ENCODE assay signal across 10 mouse cellular contexts in the genomic region with DNA sequence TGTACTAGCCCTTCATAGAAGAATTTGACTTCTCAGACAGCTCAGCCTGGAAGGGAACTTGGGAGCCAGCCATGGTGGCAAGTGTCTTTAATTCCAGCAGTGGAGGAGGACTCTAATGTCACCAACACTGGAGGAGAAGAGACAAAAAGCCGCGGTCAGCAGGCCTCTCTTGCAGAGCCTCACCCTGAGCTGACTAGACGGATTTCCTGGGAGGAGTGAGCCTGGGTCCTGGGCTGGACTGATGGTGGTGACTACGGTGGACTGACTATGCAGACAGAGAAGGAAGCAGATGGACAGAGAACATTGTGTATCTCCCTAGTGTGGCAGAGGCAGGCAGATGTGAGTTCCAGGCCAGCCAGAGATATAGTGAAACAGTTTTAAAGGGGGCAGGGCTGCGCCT. TPM values are rescaled to one million over a fixed set of nuclear protein-coding genes. Genes with fewer than 3 reads are reported as not detected.
DNase-seq lines count a peak whose midpoint lies in the region; ATAC-seq lines count a peak whose summit lies in the region.
"Had no signal": no experiment of that assay in that cellular context is flagged by ENCODE, and none has a peak within 500 bp of the region (broad histone marks: within the 10 kb centered on the region; RNA-seq: fewer than 3 reads in every experiment).

No protein-coding gene starts in this region.

- no peaks in the 10 kb centered on the region for H3K9me3 ChIP-seq in hindbrain, embryonic 14.5 days (ENCODE audit: control insufficient read depth, low read length)

- H3K4me2 ChIP-seq in hindbrain, embryonic 14.5 days (replicated peaks), result no peak overlapping the region

- H3K36me3 ChIP-seq in macrophage (ENCODE audit: inconsistent target), result peaks cover 10% of the 10 kb centered on the region; the same call in 1 of the 2 replicates
- peaks cover 12% of the 10 kb centered on the region for H3K36me3 ChIP-seq in hindbrain, embryonic 14.5 days (replicated peaks; ENCODE audit: control insufficient read depth, insufficient read depth)

- DNase-seq in adrenal gland, postnatal 14 days, result peak; percentile 33
- DNase-seq in adrenal gland, adult 8-10 months, result no peak
- peak; percentile 88 for DNase-seq in layer of hippocampus, adult 9-11 months
- no peak for DNase-seq in layer of hippocampus, postnatal 36 days
- peak; percentile 59 for DNase-seq in heart, postnatal 25 days (ENCODE audit: low spot score)
- no peak for DNase-seq in frontal cortex, adult 2 months (ENCODE audit: extremely low spot score in 1 of 2, low spot score in 1 of 2)
- no peak for DNase-seq in hindbrain, embryonic 14.5 days (ENCODE audit: low spot score)
- DNase-seq: cerebellum, adult 9-11 months had no signal

- 10% methylated on average over 4 of the region's 5 CpGs for WGBS in macrophage (ENCODE audit: missing documents)
- WGBS in hindbrain, embryonic 14.5 days, result 86% methylated on average over 5 of the region's 5 CpGs

- H3K27me3 ChIP-seq in hindbrain, embryonic 14.5 days (ENCODE audit: control insufficient read depth, insufficient read depth, low read length), result no peaks in the 10 kb centered on the region

- H3K4me3 ChIP-seq in macrophage (ENCODE audit: inconsistent target), result no peak overlapping the region
- H3K4me3 ChIP-seq in hindbrain, embryonic 14.5 days (replicated peaks; ENCODE audit: low read length), result no peak overlapping the region
- H3K4me3 ChIP-seq: erythroblast, embryonic 14.5 days had no signal

- peaks cover 31% of the 10 kb centered on the region for H3K79me2 ChIP-seq in macrophage (ENCODE audit: inconsistent target)

- intact Hi-C loops in heart, postnatal 25 days (cut with DNase I), result no loop called here

- H3K27ac ChIP-seq in macrophage, result peak overlapping the region; percentile 95
- no peak overlapping the region for H3K27ac ChIP-seq in hindbrain, embryonic 14.5 days

- ATAC-seq in hindbrain, embryonic 14.5 days (ENCODE audit: low FRiP score), result no peak

- no peak overlapping the region for H3K9ac ChIP-seq in hindbrain, embryonic 14.5 days

- H3K4me1 ChIP-seq in hindbrain, embryonic 14.5 days (replicated peaks; ENCODE audit: control insufficient read depth, insufficient read depth, low read length), result no peaks in the 10 kb centered on the region; the same call in 1 of the 2 replicates

RNA-seq across cellular contexts. Expression of a gene that starts 2.0 kb away (rescaled TPM):
- 8.1 and 12.4 TPM in 2 replicates for total RNA-seq in adrenal gland, postnatal 14 days (2021)
- 10 to 100 TPM in 1 of 4 experiments, 1 to 10 TPM in 3; 6.7 to 10.7 (median 8.3) TPM for total RNA-seq in adrenal gland, adult 8-10 months (2022)
- 1 to 10 TPM; 6.3 to 9.3 TPM for total RNA-seq in layer of hippocampus, postnatal 36 days (2021)
- 1 to 10 TPM; 5.0 to 5.3 TPM for total RNA-seq in heart, postnatal 25 days (2021)
- total RNA-seq in macrophage (2018; cell fraction: chromatin; rRNA removed), result 1,000 to 10,000 TPM in 10 of 26 experiments, 100 to 1,000 TPM in 16; 205 to 1,849 (median 728) TPM
- 100 to 1,000 TPM; 217 to 634 (median 404) TPM for total RNA-seq in macrophage (2018; cell fraction: cytosol; rRNA removed)
- total RNA-seq in macrophage (2018; cell fraction: nucleus; rRNA removed), result 1,000 to 10,000 TPM in 6 of 26 experiments, 100 to 1,000 TPM in 20; 220 to 1,391 (median 770) TPM
- polyA plus RNA-seq in macrophage (2018), result 181 to 249 TPM (median 202 TPM) in 3 replicates
- polyA plus RNA-seq in frontal cortex, adult 2 months (2012; rRNA removed), result 6.6 and 8.6 TPM in 2 replicates
- polyA plus RNA-seq in hindbrain, embryonic 14.5 days (2014; fragmentation: Nextera tagmentation; extraction: Ambion mirVana), result 2.3 and 2.6 TPM in 2 replicates

RNA-seq across cellular contexts. Expression of a gene that starts 47.6 kb away (rescaled TPM):
- total RNA-seq in adrenal gland, postnatal 14 days (2021), result 8.8 and 10.2 TPM in 2 replicates
- total RNA-seq in adrenal gland, adult 8-10 months (2022), result 10 to 100 TPM; 10.4 to 19.9 (median 14.2) TPM
- total RNA-seq in layer of hippocampus, postnatal 36 days (2021), result 10 to 100 TPM; 14.0 to 14.6 TPM
- 1 to 10 TPM; 4.0 to 5.1 TPM for total RNA-seq in heart, postnatal 25 days (2021)
- total RNA-seq in macrophage (2018; cell fraction: chromatin; rRNA removed), result 10 to 100 TPM in 16 of 26 experiments, 1 to 10 TPM in 10; 2.4 to 32.4 (median 13.8) TPM
- 1 to 10 TPM; 1.3 to 4.5 (median 3.0) TPM for total RNA-seq in macrophage (2018; cell fraction: cytosol; rRNA removed)
- total RNA-seq in macrophage (2018; cell fraction: nucleus; rRNA removed), result 10 to 100 TPM in 12 of 26 experiments, 1 to 10 TPM in 14; 3.4 to 38.2 (median 9.7) TPM
- 3.5 to 3.9 TPM (median 3.6 TPM) in 3 replicates for polyA plus RNA-seq in macrophage (2018)
- 17.2 and 18.8 TPM in 2 replicates for polyA plus RNA-seq in frontal cortex, adult 2 months (2012; rRNA removed)
- 11.6 and 13.5 TPM in 2 replicates for polyA plus RNA-seq in hindbrain, embryonic 14.5 days (2014; fragmentation: Nextera tagmentation; extraction: Ambion mirVana)

RNA-seq across cellular contexts. Expression of a gene that starts 54.8 kb away (rescaled TPM):
- 27.6 and 27.7 TPM in 2 replicates for total RNA-seq in adrenal gland, postnatal 14 days (2021)
- 10 to 100 TPM; 34.6 to 43.1 (median 37.8) TPM for total RNA-seq in adrenal gland, adult 8-10 months (2022)
- 10 to 100 TPM; 14.5 to 15.9 TPM for total RNA-seq in layer of hippocampus, postnatal 36 days (2021)
- total RNA-seq in heart, postnatal 25 days (2021), result 10 to 100 TPM; 27.6 to 30.5 TPM
- total RNA-seq in macrophage (2018; cell fraction: chromatin; rRNA removed), result 10 to 100 TPM in 25 of 26 experiments, 1 to 10 TPM in 1; 9.0 to 36.1 (median 22.6) TPM
- 1 to 10 TPM; 3.8 to 9.3 (median 7.0) TPM for total RNA-seq in macrophage (2018; cell fraction: cytosol; rRNA removed)
- total RNA-seq in macrophage (2018; cell fraction: nucleus; rRNA removed), result 10 to 100 TPM in 18 of 26 experiments, 1 to 10 TPM in 8; 5.4 to 23.2 (median 12.1) TPM
- polyA plus RNA-seq in macrophage (2018), result 3.1 to 12.7 TPM (median 6.8 TPM) in 3 replicates
- 17.1 and 17.8 TPM in 2 replicates for polyA plus RNA-seq in frontal cortex, adult 2 months (2012; rRNA removed)
- polyA plus RNA-seq in hindbrain, embryonic 14.5 days (2014; fragmentation: Nextera tagmentation; extraction: Ambion mirVana), result 16.6 and 17.5 TPM in 2 replicates

Comparison
In these comparisons a context has a peak if more than half of its experiments do, and no peak if none do; other contexts are left out.
1. DNase-seq: peak in adrenal gland, postnatal 14 days (single experiment), layer of hippocampus, adult 9-11 months (single experiment) and heart, postnatal 25 days (single experiment); none in adrenal gland, adult 8-10 months (single experiment), layer of hippocampus, postnatal 36 days (0 of 2), frontal cortex, adult 2 months (0 of 2) and hindbrain, embryonic 14.5 days (single experiment).